Mouse (Mus musculus) hematopoietic multipotent progenitor cell, adult 10-12 weeks (in vitro differentiated cells): ENCODE results near the gene Dnah7b. TPM values are rescaled to one million over a fixed set of nuclear protein-coding genes. Genes with fewer than 3 reads are reported as not detected.

Experiments
- polyA plus RNA-seq: library from polyadenylated mRNA; stranded (reverse); fragments of >175 nt; gene quantifications from 2 replicates; pipeline ENCODE4 v1.2.3, GENCODE M21; 2012; ENCODE audit warnings: low replicate concordance

Gene Dnah7b
- 0.02 TPM in 1 of 2 replicates, not detected in the other for polyA plus RNA-seq

GRCm38 (mm10) chr1:46066015-46066414 is at the start of gene Dnah7b:
Gene Dnah7b (plus strand): TSS chr1:46066315.

Other genes with a start within 250 kb of the Dnah7b start
- not detected in 2 replicates for gene Gm5269, start 176.0 kb upstream of the Dnah7b start, polyA plus RNA-seq
- gene Slc40a1, start 139.8 kb upstream of the Dnah7b start, polyA plus RNA-seq, result 38.2 and 43.1 TPM in 2 replicates